Mouse (Mus musculus): Measurements from ENCODE around the gene Car8. TPM values are rescaled to one million over a fixed set of nuclear protein-coding genes. Genes with fewer than 3 reads are reported as not detected.
"Not testable (repeated sequence)": the region's sequence is repeated elsewhere in the genome, so short reads cannot be mapped to it uniquely, and the experiment has no call there.

Gene Car8
- polyA plus RNA-seq, 1 experiment from 2014 or later: 40.8 TPM

GRCm38 (mm10) chr4:8200081-8200480 lies 38.8 kb downstream of the Car8 start:
- H3K4me3 ChIP-seq (replicated peaks): no peak overlapping the region
- ATAC-seq: peak; percentile 73
- no peak overlapping the region for H3K4me2 ChIP-seq (replicated peaks)
- H3K4me1 ChIP-seq (replicated peaks): 0 out of 2 replicates have a peak, but pooled peaks cover 10% of the 10 kb centered on the region
- WGBS: 53% methylated on average over 5 of the region's 5 CpGs
- 0 out of 2 replicates have a peak, but pooled peaks cover 2% of the 10 kb centered on the region for H3K36me3 ChIP-seq
- H3K9me3 ChIP-seq: no peaks in the 10 kb centered on the region
- no peak overlapping the region for H3K27ac ChIP-seq
- H3K9ac ChIP-seq: no peak overlapping the region
- no peaks in the 10 kb centered on the region for H3K27me3 ChIP-seq (replicated peaks)

GRCm38 (mm10) chr4:8198033-8198432 lies 40.8 kb downstream of the Car8 start:
- no peak overlapping the region for H3K4me2 ChIP-seq (replicated peaks)
- 0 out of 2 replicates have a peak, but pooled peaks have one; percentile 31 for ATAC-seq
- H3K27me3 ChIP-seq (replicated peaks): no peaks in the 10 kb centered on the region
- WGBS: 60% methylated on average over 5 of the region's 5 CpGs
- H3K4me1 ChIP-seq (replicated peaks): 0 out of 2 replicates have a peak, but pooled peaks cover 10% of the 10 kb centered on the region
- H3K9me3 ChIP-seq: no peaks in the 10 kb centered on the region
- no peak overlapping the region for H3K27ac ChIP-seq
- H3K4me3 ChIP-seq (replicated peaks): no peak overlapping the region
- no peak overlapping the region for H3K9ac ChIP-seq
- H3K36me3 ChIP-seq: 0 out of 2 replicates have a peak, but pooled peaks cover 2% of the 10 kb centered on the region

GRCm38 (mm10) chr4:8190441-8190840 lies 48.4 kb downstream of the Car8 start:
- Histone ChIP-seq H3K27ac (no peak overlapping the region), H3K9ac (no peak overlapping the region), H3K4me2 (replicated peaks) (no peak overlapping the region), H3K4me3 (replicated peaks) (no peak overlapping the region), H3K36me3 (no peaks in the 10 kb centered on the region), H3K27me3 (replicated peaks) (no peaks in the 10 kb centered on the region), H3K4me1 (replicated peaks) (no peaks in the 10 kb centered on the region), H3K9me3 (no peaks in the 10 kb centered on the region)
- no peak for ATAC-seq
- WGBS: 73% methylated on average over 4 of the region's 4 CpGs

GRCm38 (mm10) chr4:8186921-8187687 lies 51.7 kb downstream of the Car8 start:
- no peaks in the 10 kb centered on the region for H3K9me3 ChIP-seq
- no peak for ATAC-seq
- 75% methylated on average over 8 of the region's 8 CpGs for WGBS

GRCm38 (mm10) chr4:8180576-8180975 lies 58.3 kb downstream of the Car8 start:
- Histone ChIP-seq H3K27me3 (replicated peaks) (no peaks in the 10 kb centered on the region), H3K4me3 (replicated peaks) (no peak overlapping the region), H3K4me2 (replicated peaks) (no peak overlapping the region), H3K4me1 (replicated peaks) (no peaks in the 10 kb centered on the region), H3K27ac (no peak overlapping the region), H3K36me3 (no peaks in the 10 kb centered on the region), H3K9me3 (no peaks in the 10 kb centered on the region), H3K9ac (no peak overlapping the region)
- WGBS: 63% methylated on average over 4 of the region's 4 CpGs
- ATAC-seq: no peak

More at GRCm38 (mm10) chr4:8186921-8187687, 51.7 kb downstream of the Car8 start:
- H3K27ac ChIP-seq: no peak overlapping the region
- H3K36me3 ChIP-seq: no peaks in the 10 kb centered on the region
- H3K9ac ChIP-seq: no peak overlapping the region
- H3K4me3 ChIP-seq (replicated peaks): no peak overlapping the region
- no peak overlapping the region for H3K4me2 ChIP-seq (replicated peaks)
- H3K4me1 ChIP-seq (replicated peaks): no peaks in the 10 kb centered on the region
- H3K27me3 ChIP-seq (replicated peaks): no peaks in the 10 kb centered on the region

GRCm38 (mm10) chr4:8154589-8155198 lies 84.1 kb downstream of the Car8 start:
- 85% methylated on average over 6 of the region's 6 CpGs for WGBS
- Histone ChIP-seq H3K27ac (no peak overlapping the region), H3K9me3 (no peaks in the 10 kb centered on the region), H3K27me3 (replicated peaks) (no peaks in the 10 kb centered on the region), H3K36me3 (no peaks in the 10 kb centered on the region), H3K9ac (no peak overlapping the region), H3K4me2 (replicated peaks) (no peak overlapping the region), H3K4me3 (replicated peaks) (no peak overlapping the region), H3K4me1 (replicated peaks) (no peaks in the 10 kb centered on the region)
- no peak for ATAC-seq

- H3K36me3 ChIP-seq; ATAC-seq; H3K9me3 ChIP-seq; H3K4me1 ChIP-seq (replicated peaks); H3K27me3 ChIP-seq (replicated peaks); H3K4me2 ChIP-seq (replicated peaks); H3K27ac ChIP-seq; H3K4me3 ChIP-seq (replicated peaks); H3K9ac ChIP-seq: not testable (repeated sequence)
- 88% methylated on average over 5 of the region's 5 CpGs for WGBS
Observed at GRCm38 (mm10) chr4:8153926-8154325, 84.9 kb downstream of the Car8 start.

GRCm38 (mm10) chr4:8137403-8137802 lies 101.4 kb downstream of the Car8 start:
- Histone ChIP-seq H3K4me2 (replicated peaks) (no peak overlapping the region), H3K27ac (no peak overlapping the region), H3K9me3 (no peaks in the 10 kb centered on the region), H3K4me3 (replicated peaks) (no peak overlapping the region), H3K4me1 (replicated peaks) (no peaks in the 10 kb centered on the region), H3K36me3 (no peaks in the 10 kb centered on the region), H3K9ac (no peak overlapping the region), H3K27me3 (replicated peaks) (no peaks in the 10 kb centered on the region)
- WGBS: 86% methylated on average over 2 of the region's 2 CpGs
- ATAC-seq: no peak

- H3K4me1 ChIP-seq (replicated peaks): no peaks in the 10 kb centered on the region
- no peak overlapping the region for H3K4me2 ChIP-seq (replicated peaks)
- H3K36me3 ChIP-seq: no peaks in the 10 kb centered on the region
- no peak overlapping the region for H3K4me3 ChIP-seq (replicated peaks)
- ATAC-seq: no peak
- no peaks in the 10 kb centered on the region for H3K9me3 ChIP-seq
- no peaks in the 10 kb centered on the region for H3K27me3 ChIP-seq (replicated peaks)
- H3K27ac ChIP-seq: no peak overlapping the region
- 90% methylated on average over 2 of the region's 2 CpGs for WGBS
- H3K9ac ChIP-seq: no peak overlapping the region
Observed at GRCm38 (mm10) chr4:8132024-8132423, 106.8 kb downstream of the Car8 start.

- WGBS: 74% methylated on average over 3 of the region's 3 CpGs
- Histone ChIP-seq H3K9me3 (no peaks in the 10 kb centered on the region), H3K9ac (no peak overlapping the region), H3K27me3 (replicated peaks) (no peaks in the 10 kb centered on the region), H3K4me1 (replicated peaks) (no peaks in the 10 kb centered on the region), H3K36me3 (no peaks in the 10 kb centered on the region), H3K27ac (no peak overlapping the region), H3K4me2 (replicated peaks) (no peak overlapping the region), H3K4me3 (replicated peaks) (no peak overlapping the region)
- ATAC-seq: no peak
Observed at GRCm38 (mm10) chr4:8113558-8113957, 125.3 kb downstream of the Car8 start.

- Histone ChIP-seq H3K9me3 (no peaks in the 10 kb centered on the region), H3K4me2 (replicated peaks) (no peak overlapping the region), H3K27me3 (replicated peaks) (no peaks in the 10 kb centered on the region), H3K27ac (no peak overlapping the region), H3K9ac (no peak overlapping the region), H3K4me3 (replicated peaks) (no peak overlapping the region), H3K36me3 (no peaks in the 10 kb centered on the region), H3K4me1 (replicated peaks) (no peaks in the 10 kb centered on the region)
- ATAC-seq: no peak
- 90% methylated on average over 3 of the region's 3 CpGs for WGBS
Observed at GRCm38 (mm10) chr4:8111891-8112290, 127.0 kb downstream of the Car8 start.

GRCm38 (mm10) chr4:8109906-8110567 lies 128.8 kb downstream of the Car8 start:
- no peaks in the 10 kb centered on the region for H3K36me3 ChIP-seq
- no peaks in the 10 kb centered on the region for H3K9me3 ChIP-seq
- WGBS: 88% methylated on average over 16 of the region's 16 CpGs
- no peak overlapping the region for H3K9ac ChIP-seq
- H3K27me3 ChIP-seq (replicated peaks): no peaks in the 10 kb centered on the region
- no peak overlapping the region for H3K4me3 ChIP-seq (replicated peaks)
- H3K4me1 ChIP-seq (replicated peaks): no peaks in the 10 kb centered on the region
- no peak overlapping the region for H3K4me2 ChIP-seq (replicated peaks)
- H3K27ac ChIP-seq: no peak overlapping the region
- no peak for ATAC-seq
